Mouse (Mus musculus): Measurements from ENCODE around the gene Vwa3b. TPM values are rescaled to one million over a fixed set of nuclear protein-coding genes. Genes with fewer than 3 reads are reported as not detected.

The Vwa3b gene
- polyA plus RNA-seq (2014; fragmentation: Nextera tagmentation; extraction: Ambion mirVana): 0.39 and 0.85 TPM in 2 replicates

GRCm38 (mm10) chr1:37025962-37026686, at the start of gene Vwa3b:
Vwa3b (plus strand) TSS chr1:37026596.
- H3K4me1 ChIP-seq (ENCODE audit: control insufficient read depth, insufficient read depth, low read length): no peaks in the 10 kb centered on the region
- no peaks in the 10 kb centered on the region for H3K27me3 ChIP-seq (ENCODE audit: control insufficient read depth, insufficient read depth, low read length)
- H3K27ac ChIP-seq (ENCODE audit: low read depth, low read length): no peak within 1 kb of the TSS
- H3K4me3 ChIP-seq (ENCODE audit: low read depth, low read length): no peak within 1 kb of the TSS
- WGBS: 78% methylated on average over 5 of the region's 5 CpGs
- no peaks in the 10 kb centered on the region for H3K36me3 ChIP-seq (ENCODE audit: control insufficient read depth, insufficient read depth, low read length)
- no peak for ATAC-seq (ENCODE audit: low read depth)
- H3K9ac ChIP-seq (replicated peaks; ENCODE audit: low read depth, low read length): no peak within 1 kb of the TSS
- H3K9me3 ChIP-seq (ENCODE audit: control insufficient read depth, low read length): no peaks in the 10 kb centered on the region
- no peak within 1 kb of the TSS for H3K4me2 ChIP-seq (ENCODE audit: low read depth, low read length)

GRCm38 (mm10) chr1:36976770-36977169, 49.6 kb upstream of the Vwa3b start:
- Histone ChIP-seq H3K9me3 (ENCODE audit: control insufficient read depth, low read length) (no peaks in the 10 kb centered on the region), H3K4me3 (ENCODE audit: low read depth, low read length) (no peak overlapping the region), H3K36me3 (ENCODE audit: control insufficient read depth, insufficient read depth, low read length) (no peaks in the 10 kb centered on the region), H3K4me1 (ENCODE audit: control insufficient read depth, insufficient read depth, low read length) (no peaks in the 10 kb centered on the region), H3K4me2 (ENCODE audit: low read depth, low read length) (no peak overlapping the region), H3K27me3 (ENCODE audit: control insufficient read depth, insufficient read depth, low read length) (no peaks in the 10 kb centered on the region), H3K27ac (ENCODE audit: low read depth, low read length) (no peak overlapping the region), H3K9ac (replicated peaks; ENCODE audit: low read depth, low read length) (no peak overlapping the region)
- no peak for ATAC-seq (ENCODE audit: low read depth)
- 94% methylated on average over 4 of the region's 4 CpGs for WGBS

GRCm38 (mm10) chr1:36982191-36982961, 44.0 kb upstream of the Vwa3b start:
- Histone ChIP-seq H3K4me2 (ENCODE audit: low read depth, low read length) (no peak overlapping the region), H3K36me3 (ENCODE audit: control insufficient read depth, insufficient read depth, low read length) (no peaks in the 10 kb centered on the region), H3K27ac (ENCODE audit: low read depth, low read length) (no peak overlapping the region), H3K27me3 (ENCODE audit: control insufficient read depth, insufficient read depth, low read length) (no peaks in the 10 kb centered on the region), H3K9ac (replicated peaks; ENCODE audit: low read depth, low read length) (no peak overlapping the region), H3K9me3 (ENCODE audit: control insufficient read depth, low read length) (no peaks in the 10 kb centered on the region), H3K4me1 (ENCODE audit: control insufficient read depth, insufficient read depth, low read length) (no peaks in the 10 kb centered on the region), H3K4me3 (ENCODE audit: low read depth, low read length) (no peak overlapping the region)
- WGBS: 92% methylated on average over 9 of the region's 9 CpGs
- ATAC-seq (ENCODE audit: low read depth): no peak

GRCm38 (mm10) chr1:36983754-36984153, 42.6 kb upstream of the Vwa3b start:
- H3K9ac ChIP-seq (replicated peaks; ENCODE audit: low read depth, low read length): no peak overlapping the region
- H3K9me3 ChIP-seq (ENCODE audit: control insufficient read depth, low read length): no peaks in the 10 kb centered on the region
- no peak overlapping the region for H3K4me3 ChIP-seq (ENCODE audit: low read depth, low read length)
- no peaks in the 10 kb centered on the region for H3K36me3 ChIP-seq (ENCODE audit: control insufficient read depth, insufficient read depth, low read length)
- 30% methylated on average over 4 of the region's 4 CpGs for WGBS
- no peaks in the 10 kb centered on the region for H3K4me1 ChIP-seq (ENCODE audit: control insufficient read depth, insufficient read depth, low read length)
- H3K27me3 ChIP-seq (ENCODE audit: control insufficient read depth, insufficient read depth, low read length): no peaks in the 10 kb centered on the region
- H3K4me2 ChIP-seq (ENCODE audit: low read depth, low read length): no peak overlapping the region
- no peak for ATAC-seq (ENCODE audit: low read depth)
- H3K27ac ChIP-seq (ENCODE audit: low read depth, low read length): no peak overlapping the region

GRCm38 (mm10) chr1:36984406-36984805, 42.0 kb upstream of the Vwa3b start:
- no peaks in the 10 kb centered on the region for H3K36me3 ChIP-seq (ENCODE audit: control insufficient read depth, insufficient read depth, low read length)
- no peak for ATAC-seq (ENCODE audit: low read depth)

GRCm38 (mm10) chr1:36985896-36986295, 40.5 kb upstream of the Vwa3b start:
- H3K9me3 ChIP-seq (ENCODE audit: control insufficient read depth, low read length): no peaks in the 10 kb centered on the region
- no peak overlapping the region for H3K4me2 ChIP-seq (ENCODE audit: low read depth, low read length)
- no peak for ATAC-seq (ENCODE audit: low read depth)
- H3K36me3 ChIP-seq (ENCODE audit: control insufficient read depth, insufficient read depth, low read length): no peaks in the 10 kb centered on the region
- no peak overlapping the region for H3K4me3 ChIP-seq (ENCODE audit: low read depth, low read length)
- 23% methylated on average over 6 of the region's 6 CpGs for WGBS
- no peak overlapping the region for H3K27ac ChIP-seq (ENCODE audit: low read depth, low read length)
- no peaks in the 10 kb centered on the region for H3K4me1 ChIP-seq (ENCODE audit: control insufficient read depth, insufficient read depth, low read length)
- no peak overlapping the region for H3K9ac ChIP-seq (replicated peaks; ENCODE audit: low read depth, low read length)
- H3K27me3 ChIP-seq (ENCODE audit: control insufficient read depth, insufficient read depth, low read length): no peaks in the 10 kb centered on the region

More at GRCm38 (mm10) chr1:36984406-36984805, 42.0 kb upstream of the Vwa3b start:
- H3K9me3 ChIP-seq (ENCODE audit: control insufficient read depth, low read length): no peaks in the 10 kb centered on the region
- H3K27me3 ChIP-seq (ENCODE audit: control insufficient read depth, insufficient read depth, low read length): no peaks in the 10 kb centered on the region
- WGBS: 31% methylated on average over 6 of the region's 6 CpGs
- no peak overlapping the region for H3K9ac ChIP-seq (replicated peaks; ENCODE audit: low read depth, low read length)
- H3K4me1 ChIP-seq (ENCODE audit: control insufficient read depth, insufficient read depth, low read length): no peaks in the 10 kb centered on the region
- no peak overlapping the region for H3K4me2 ChIP-seq (ENCODE audit: low read depth, low read length)
- no peak overlapping the region for H3K27ac ChIP-seq (ENCODE audit: low read depth, low read length)
- H3K4me3 ChIP-seq (ENCODE audit: low read depth, low read length): no peak overlapping the region

GRCm38 (mm10) chr1:36986396-36987160, 39.8 kb upstream of the Vwa3b start:
- Histone ChIP-seq H3K36me3 (ENCODE audit: control insufficient read depth, insufficient read depth, low read length) (no peaks in the 10 kb centered on the region), H3K4me1 (ENCODE audit: control insufficient read depth, insufficient read depth, low read length) (no peaks in the 10 kb centered on the region), H3K4me3 (ENCODE audit: low read depth, low read length) (no peak overlapping the region), H3K9me3 (ENCODE audit: control insufficient read depth, low read length) (no peaks in the 10 kb centered on the region), H3K9ac (replicated peaks; ENCODE audit: low read depth, low read length) (no peak overlapping the region), H3K27ac (ENCODE audit: low read depth, low read length) (no peak overlapping the region), H3K27me3 (ENCODE audit: control insufficient read depth, insufficient read depth, low read length) (no peaks in the 10 kb centered on the region), H3K4me2 (ENCODE audit: low read depth, low read length) (no peak overlapping the region)
- ATAC-seq (ENCODE audit: low read depth): no peak
- WGBS: 43% methylated on average over 14 of the region's 14 CpGs

- no peak overlapping the region for H3K4me2 ChIP-seq (ENCODE audit: low read depth, low read length)
- H3K27ac ChIP-seq (ENCODE audit: low read depth, low read length): no peak overlapping the region
- no peak overlapping the region for H3K9ac ChIP-seq (replicated peaks; ENCODE audit: low read depth, low read length)
- no peak for ATAC-seq (ENCODE audit: low read depth)
- H3K4me1 ChIP-seq (ENCODE audit: control insufficient read depth, insufficient read depth, low read length): no peaks in the 10 kb centered on the region
- WGBS: 84% methylated on average over 10 of the region's 10 CpGs
- no peaks in the 10 kb centered on the region for H3K27me3 ChIP-seq (ENCODE audit: control insufficient read depth, insufficient read depth, low read length)
- H3K4me3 ChIP-seq (ENCODE audit: low read depth, low read length): no peak overlapping the region
- H3K36me3 ChIP-seq (ENCODE audit: control insufficient read depth, insufficient read depth, low read length): no peaks in the 10 kb centered on the region
- no peaks in the 10 kb centered on the region for H3K9me3 ChIP-seq (ENCODE audit: control insufficient read depth, low read length)
These were observed 38.9 kb upstream of the Vwa3b start for GRCm38 (mm10) chr1:36987172-36988148.
